In genomic region chr2:180025135-180025860, GRCm38 (mm10) we compare ENCODE assay signal across 8 mouse cellular contexts. TPM values are rescaled to one million over a fixed set of nuclear protein-coding genes. Genes with fewer than 3 reads are reported as not detected.
A peak's percentile ranks its signal among the peaks of the same experiment; 100 is the strongest.
DNase-seq lines count a peak whose midpoint lies in the region; ATAC-seq lines count a peak whose summit lies in the region.

No protein-coding gene starts in this region.

- ATAC-seq in heart, embryonic 11.5 days (replicated peaks; ENCODE audit: insufficient number of reproducible peaks, low FRiP score, low TSS enrichment), result no peak; the same call in none of the 2 replicates
- peak; percentile 13 for ATAC-seq in limb, embryonic 11.5 days (ENCODE audit: insufficient number of reproducible peaks, low FRiP score, low TSS enrichment, low read depth)
- no peak; the same call in 1 of the 2 replicates for ATAC-seq in midbrain, embryonic 12.5 days (ENCODE audit: low FRiP score, low read depth)

- H3K4me1 ChIP-seq in heart, embryonic 11.5 days (ENCODE audit: control insufficient read depth, insufficient read depth, low read length), result peaks cover 30% of the 10 kb centered on the region
- H3K4me1 ChIP-seq in limb, embryonic 11.5 days (ENCODE audit: control insufficient read depth, insufficient read depth, low read length), result peaks cover 21% of the 10 kb centered on the region
- peaks cover 38% of the 10 kb centered on the region for H3K4me1 ChIP-seq in midbrain, embryonic 12.5 days

- peaks cover 14% of the 10 kb centered on the region for H3K36me3 ChIP-seq in heart, embryonic 11.5 days (ENCODE audit: control insufficient read depth, insufficient read depth, low read length)
- H3K36me3 ChIP-seq in limb, embryonic 11.5 days (ENCODE audit: control insufficient read depth, insufficient read depth, low read length), result peaks cover 6% of the 10 kb centered on the region; the same call in 1 of the 2 replicates
- H3K36me3 ChIP-seq in midbrain, embryonic 12.5 days, result peaks cover 37% of the 10 kb centered on the region

- peak overlapping the region; percentile 92 for H3K9ac ChIP-seq in heart, embryonic 11.5 days (ENCODE audit: low read depth, low read length)
- peak overlapping the region; percentile 98 for H3K9ac ChIP-seq in limb, embryonic 11.5 days (ENCODE audit: low read length)
- peak overlapping the region; percentile 99 for H3K9ac ChIP-seq in midbrain, embryonic 12.5 days (replicated peaks)

- peak overlapping the region; percentile 95 for H3K4me3 ChIP-seq in heart, embryonic 11.5 days (ENCODE audit: low read depth, low read length)
- H3K4me3 ChIP-seq in limb, embryonic 11.5 days (ENCODE audit: low read depth, low read length), result peak overlapping the region; percentile 99
- peak overlapping the region; percentile 98 for H3K4me3 ChIP-seq in midbrain, embryonic 12.5 days

- H3K4me2 ChIP-seq in heart, embryonic 11.5 days, result peak overlapping the region; percentile 98
- peak overlapping the region; percentile 88 for H3K4me2 ChIP-seq in limb, embryonic 11.5 days (ENCODE audit: low read depth, severe bottlenecking)
- H3K4me2 ChIP-seq in midbrain, embryonic 12.5 days (replicated peaks), result peak overlapping the region; percentile 95

- intact Hi-C loops in heart, postnatal 10 days (cut with DNase I), result loop anchor here (2.0 kb wide), 1 partner anchor 48 kb away; the partner anchor contains the start of gene Taf4

- peak overlapping the region; percentile 92 for H3K27ac ChIP-seq in heart, embryonic 11.5 days (ENCODE audit: low read depth, low read length)
- H3K27ac ChIP-seq in limb, embryonic 11.5 days (replicated peaks; ENCODE audit: low read depth, low read length), result peak overlapping the region; percentile 82
- H3K27ac ChIP-seq in midbrain, embryonic 12.5 days (replicated peaks), result peak overlapping the region; percentile 95

- DNase-seq in heart, adult 8-10 months (ENCODE audit: low spot score), result no peak
- DNase-seq in Muller cell, postnatal 12 days (ENCODE audit: inconsistent ontology term), result peak; percentile 62
- DNase-seq in embryo, embryonic 11 days, result peak; percentile 52
- peak; percentile 56 to 63 for DNase-seq in heart, postnatal 10 days
- no peak for DNase-seq in limb, embryonic 11.5 days (ENCODE audit: low spot score)
- peak; percentile 70 for DNase-seq in testis, postnatal 14 days (ENCODE audit: low spot score)

- WGBS in heart, embryonic 11.5 days (ENCODE audit: insufficient replicate concordance), result under 1% methylated on average over 76 of the region's 84 CpGs
- WGBS in limb, embryonic 11.5 days, result under 1% methylated on average over 82 of the region's 84 CpGs
- WGBS in midbrain, embryonic 12.5 days, result under 1% methylated on average over 79 of the region's 84 CpGs

- no peaks in the 10 kb centered on the region for H3K9me3 ChIP-seq in heart, embryonic 11.5 days (replicated peaks; ENCODE audit: control insufficient read depth, low read length)
- H3K9me3 ChIP-seq in limb, embryonic 11.5 days (ENCODE audit: control insufficient read depth, low read length), result no peaks in the 10 kb centered on the region
- no peaks in the 10 kb centered on the region for H3K9me3 ChIP-seq in midbrain, embryonic 12.5 days

- H3K27me3 ChIP-seq in heart, embryonic 11.5 days (ENCODE audit: control insufficient read depth, insufficient read depth, low read length), result peaks cover 13% of the 10 kb centered on the region; the same call in 1 of the 2 replicates
- H3K27me3 ChIP-seq in limb, embryonic 11.5 days (ENCODE audit: control insufficient read depth, insufficient read depth, low read length), result peaks cover 16% of the 10 kb centered on the region
- H3K27me3 ChIP-seq in midbrain, embryonic 12.5 days, result peaks cover 31% of the 10 kb centered on the region

RNA-seq across cellular contexts. Expression of gene Lsm14b, which starts 0.5 kb away (rescaled TPM):
- polyA plus RNA-seq in heart, embryonic 11.5 days (2014; fragmentation: Nextera tagmentation; extraction: Ambion mirVana), result 3.9 and 4.3 TPM in 2 replicates
- total RNA-seq in heart, adult 8-10 months (2022), result 10 to 100 TPM; 63.9 to 69.4 (median 67.0) TPM
- 10 to 100 TPM; 50.7 to 52.8 TPM for total RNA-seq in heart, postnatal 10 days (2021)
- 8.3 and 10.2 TPM in 2 replicates for polyA plus RNA-seq in limb, embryonic 11.5 days (2014; fragmentation: Nextera tagmentation; extraction: Ambion mirVana)
- 16.9 and 19.5 TPM in 2 replicates for polyA plus RNA-seq in midbrain, embryonic 12.5 days (2016; fragmentation: Nextera tagmentation; extraction: Ambion mirVana)

RNA-seq across cellular contexts. Expression of gene Psma7, which starts 16.9 kb away (rescaled TPM):
- polyA plus RNA-seq in heart, embryonic 11.5 days (2014; fragmentation: Nextera tagmentation; extraction: Ambion mirVana), result 495 and 521 TPM in 2 replicates
- total RNA-seq in heart, adult 8-10 months (2022), result 100 to 1,000 TPM; 140 to 162 (median 155) TPM
- 100 to 1,000 TPM; 187 to 188 TPM for total RNA-seq in heart, postnatal 10 days (2021)
- polyA plus RNA-seq in limb, embryonic 11.5 days (2014; fragmentation: Nextera tagmentation; extraction: Ambion mirVana), result 776 and 792 TPM in 2 replicates
- 613 and 651 TPM in 2 replicates for polyA plus RNA-seq in midbrain, embryonic 12.5 days (2016; fragmentation: Nextera tagmentation; extraction: Ambion mirVana)

RNA-seq across cellular contexts. Expression of gene Ss18l1, which starts 17.0 kb away (rescaled TPM):
- 2.3 and 4.8 TPM in 2 replicates for polyA plus RNA-seq in heart, embryonic 11.5 days (2014; fragmentation: Nextera tagmentation; extraction: Ambion mirVana)
- 1 to 10 TPM; 1.6 to 3.1 (median 2.4) TPM for total RNA-seq in heart, adult 8-10 months (2022)
- 1 to 10 TPM; 2.7 to 4.0 TPM for total RNA-seq in heart, postnatal 10 days (2021)
- polyA plus RNA-seq in limb, embryonic 11.5 days (2014; fragmentation: Nextera tagmentation; extraction: Ambion mirVana), result 5.5 and 6.0 TPM in 2 replicates
- polyA plus RNA-seq in midbrain, embryonic 12.5 days (2016; fragmentation: Nextera tagmentation; extraction: Ambion mirVana), result 30.2 and 32.5 TPM in 2 replicates

RNA-seq across cellular contexts. Expression of gene Mtg2, which starts 45.1 kb away (rescaled TPM):
- polyA plus RNA-seq in heart, embryonic 11.5 days (2014; fragmentation: Nextera tagmentation; extraction: Ambion mirVana), result 24.6 and 27.3 TPM in 2 replicates
- 10 to 100 TPM; 29.1 to 34.0 (median 30.1) TPM for total RNA-seq in heart, adult 8-10 months (2022)
- total RNA-seq in heart, postnatal 10 days (2021), result 10 to 100 TPM; 15.5 to 16.0 TPM
- 28.2 and 29.4 TPM in 2 replicates for polyA plus RNA-seq in limb, embryonic 11.5 days (2014; fragmentation: Nextera tagmentation; extraction: Ambion mirVana)
- 31.8 and 35.0 TPM in 2 replicates for polyA plus RNA-seq in midbrain, embryonic 12.5 days (2016; fragmentation: Nextera tagmentation; extraction: Ambion mirVana)

RNA-seq across cellular contexts. Expression of gene Taf4, which starts 48.9 kb away (rescaled TPM):
- polyA plus RNA-seq in heart, embryonic 11.5 days (2014; fragmentation: Nextera tagmentation; extraction: Ambion mirVana), result 3.3 and 4.2 TPM in 2 replicates
- total RNA-seq in heart, adult 8-10 months (2022), result 10 to 100 TPM; 13.0 to 21.5 (median 16.1) TPM
- 10 to 100 TPM; 22.1 to 24.3 TPM for total RNA-seq in heart, postnatal 10 days (2021)
- 4.7 and 5.8 TPM in 2 replicates for polyA plus RNA-seq in limb, embryonic 11.5 days (2014; fragmentation: Nextera tagmentation; extraction: Ambion mirVana)
- 5.0 and 5.1 TPM in 2 replicates for polyA plus RNA-seq in midbrain, embryonic 12.5 days (2016; fragmentation: Nextera tagmentation; extraction: Ambion mirVana)

Comparison
In these comparisons a context has a peak if more than half of its experiments do, and no peak if none do; other contexts are left out.
1. DNase-seq: peak in Muller cell, postnatal 12 days (single experiment), embryo, embryonic 11 days (single experiment), heart, postnatal 10 days (2 of 2) and testis, postnatal 14 days (single experiment); none in heart, adult 8-10 months (single experiment) and limb, embryonic 11.5 days (single experiment).
2. Peak in every context shown above with its lines, with median percentiles within 50 percentile points of each other: H3K27ac ChIP-seq, H3K4me2 ChIP-seq, H3K4me3 ChIP-seq and H3K9ac ChIP-seq.